Mouse (Mus musculus) liver, postnatal 0 days (tissue): Measurements from ENCODE around the gene Zfp668. TPM values are rescaled to one million over a fixed set of nuclear protein-coding genes. Genes with fewer than 3 reads are reported as not detected.
A peak's percentile ranks its signal among the peaks of the same experiment; 100 is the strongest.
"Not testable (repeated sequence)": the region's sequence is repeated elsewhere in the genome, so short reads cannot be mapped to it uniquely, and the experiment has no call there.

Experiments
- ATAC-seq: fragments of 200-750 bp; cut with Nextera tagmentation; 2 replicates; pipeline ENCODE4 v1.8.0; 2017; ENCODE audit warnings: mild to moderate bottlenecking, moderate library complexity
- DNase-seq: peaks from one replicate; pipeline ENCODE4 v3.0.0-alpha.2; 2016
- H3K27ac ChIP-seq: fragments of 300-500 bp; sonication (generic); 2 replicates; pipeline ENCODE4 v1.5.1; 2014; ENCODE audit warnings: antibody characterized with exemption, moderate library complexity, mild to moderate bottlenecking, low read depth
- H3K27me3 ChIP-seq: fragments of 300-500 bp; sonication (generic); 2 replicates; pipeline ENCODE4 v1.6.1; 2014; ENCODE audit warnings: low read length, control low read depth, mixed read lengths; ENCODE audit not compliant: insufficient read depth
- H3K36me3 ChIP-seq: fragments of 300-500 bp; sonication (generic); replicated peaks from 2 replicates; pipeline ENCODE4 v1.6.1; 2014; ENCODE audit warnings: mild to moderate bottlenecking, control low read depth, low read length, moderate library complexity, mixed read lengths; ENCODE audit not compliant: insufficient read depth
- H3K4me1 ChIP-seq: fragments of 300-500 bp; sonication (generic); 2 replicates; pipeline ENCODE4 v1.6.1; 2014; ENCODE audit warnings: antibody characterized with exemption, mild to moderate bottlenecking, control low read depth; ENCODE audit not compliant: insufficient read depth
- H3K4me2 ChIP-seq: fragments of 300-500 bp; sonication (generic); 2 replicates; pipeline ENCODE4 v1.6.1; 2014; ENCODE audit warnings: low read depth, mild to moderate bottlenecking, low read length, moderate library complexity, mixed read lengths
- H3K4me3 ChIP-seq: fragments of 300-500 bp; sonication (generic); 2 replicates; pipeline ENCODE4 v1.5.1; 2014; ENCODE audit warnings: low read depth, low read length
- H3K9ac ChIP-seq: fragments of 300-500 bp; sonication (generic); replicated peaks from 2 replicates; pipeline ENCODE4 v1.6.1; 2014; ENCODE audit warnings: mild to moderate bottlenecking, moderate library complexity
- H3K9me3 ChIP-seq: fragments of 300-500 bp; sonication (generic); 2 replicates; pipeline ENCODE4 v1.6.1; 2016; ENCODE audit warnings: mild to moderate bottlenecking, control low read depth, low read length, mixed read lengths
- CTCF ChIP-seq: sonication (generic); IDR thresholded peaks from 2 replicates; pipeline ENCODE4 v1.5.1; 2016; ENCODE audit warnings: antibody characterized with exemption, low read depth
- EP300 ChIP-seq: IDR thresholded peaks from 2 replicates; pipeline ENCODE4 v1.6.1; 2016; ENCODE audit warnings: antibody characterized with exemption, low read depth, mild to moderate bottlenecking
- WGBS: fragments of 180-500 bp; shearing (Covaris S2); extraction: QIAGEN DNeasy Blood & Tissue Kit; methylation state at CpG from one replicate; pipeline ENCODE4 v1.1.7; 2014; ENCODE audit not compliant: insufficient replicate concordance; 5-methylcytosine and 5-hydroxymethylcytosine counted together
- polyA plus RNA-seq: library from polyadenylated mRNA; unstranded; fragments of >200 nt; fragmentation: Nextera tagmentation; extraction: Ambion mirVana; gene quantifications from 2 replicates; pipeline ENCODE4 v1.2.1, GENCODE M21; 2015

The Zfp668 gene
- polyA plus RNA-seq, 1 experiment from 2014 or later: 4.5 TPM

GRCm38 (mm10) chr7:127841340-127842000 is 35.2 kb downstream of the Zfp668 start:
- Histone ChIP-seq H3K9ac (peak overlapping the region; percentile 82), H3K36me3 (peaks cover 25% of the 10 kb centered on the region), H3K4me1 (peaks cover 14% of the 10 kb centered on the region), H3K4me3 (peak overlapping the region; percentile 69), H3K9me3 (no peaks in the 10 kb centered on the region), H3K27me3 (no peaks in the 10 kb centered on the region), H3K4me2 (peak overlapping the region; percentile 97), H3K27ac (peak overlapping the region; percentile 90)
- peak; percentile 58; the same call in 1 of the 2 replicates for TF ChIP-seq EP300
- no peak for TF ChIP-seq CTCF
- DNase-seq (peak; percentile 91), ATAC-seq (peak; percentile 89)
- under 1% methylated on average over 44 of the region's 46 CpGs for WGBS

GRCm38 (mm10) chr7:127840886-127841285 is 35.7 kb downstream of the Zfp668 start:
- ATAC-seq (peak; percentile 24), DNase-seq (peak; percentile 55)
- Histone ChIP-seq H3K4me1 (peaks cover 14% of the 10 kb centered on the region), H3K4me3 (peak overlapping the region; percentile 69), H3K27ac (peak overlapping the region; percentile 90), H3K36me3 (peaks cover 20% of the 10 kb centered on the region), H3K9ac (peak overlapping the region; percentile 82), H3K9me3 (no peaks in the 10 kb centered on the region), H3K27me3 (no peaks in the 10 kb centered on the region), H3K4me2 (peak overlapping the region; percentile 97)
- TF ChIP-seq CTCF (no peak), EP300 (no peak)
- 4% methylated on average over 15 of the region's 15 CpGs for WGBS

- WGBS: 77% methylated on average over 2 of the region's 2 CpGs
- not testable (repeated sequence) for ATAC-seq
These were observed 36.6 kb downstream of the Zfp668 start for GRCm38 (mm10) chr7:127840031-127840430.

GRCm38 (mm10) chr7:127837878-127838277 is 38.8 kb downstream of the Zfp668 start:
- not testable (repeated sequence) for H3K9me3 ChIP-seq, H3K4me2 ChIP-seq, H3K9ac ChIP-seq, H3K4me3 ChIP-seq, H3K27me3 ChIP-seq, H3K36me3 ChIP-seq, ATAC-seq, H3K27ac ChIP-seq, DNase-seq
- WGBS: 79% methylated on average over 4 of the region's 4 CpGs
- peaks cover 14% of the 10 kb centered on the region for H3K4me1 ChIP-seq

More at GRCm38 (mm10) chr7:127840031-127840430, 36.6 kb downstream of the Zfp668 start:
- H3K4me3 ChIP-seq, H3K27me3 ChIP-seq, H3K9ac ChIP-seq, DNase-seq, H3K9me3 ChIP-seq: not testable (repeated sequence)
- H3K36me3 ChIP-seq: peaks cover 20% of the 10 kb centered on the region
- peaks cover 14% of the 10 kb centered on the region for H3K4me1 ChIP-seq
- H3K4me2 ChIP-seq: 0 out of 2 replicates have a peak overlapping the region, but pooled peaks have one; percentile 97
- H3K27ac ChIP-seq: 0 out of 2 replicates have a peak overlapping the region, but pooled peaks have one; percentile 90
- TF ChIP-seq CTCF: 0 out of 2 replicates have a peak, but pooled peaks have one; percentile 13

GRCm38 (mm10) chr7:127837473-127837872 is 39.2 kb downstream of the Zfp668 start:
- Histone ChIP-seq H3K27ac (no peak overlapping the region), H3K4me2 (no peak overlapping the region), H3K9me3 (no peaks in the 10 kb centered on the region), H3K36me3 (no peaks in the 10 kb centered on the region), H3K4me1 (peaks cover 10% of the 10 kb centered on the region), H3K4me3 (no peak overlapping the region), H3K27me3 (no peaks in the 10 kb centered on the region), H3K9ac (no peak overlapping the region)
- WGBS: 84% methylated on average over 5 of the region's 5 CpGs
- TF ChIP-seq CTCF (no peak), EP300 (no peak)
- no peak for DNase-seq
- no peak for ATAC-seq

- Histone ChIP-seq H3K4me1 (0 out of 2 replicates have a peak, but pooled peaks cover 2% of the 10 kb centered on the region), H3K9me3 (no peaks in the 10 kb centered on the region), H3K4me3 (no peak overlapping the region), H3K36me3 (no peaks in the 10 kb centered on the region), H3K27me3 (no peaks in the 10 kb centered on the region), H3K27ac (no peak overlapping the region), H3K4me2 (no peak overlapping the region), H3K9ac (no peak overlapping the region)
- no peak for TF ChIP-seq EP300
- TF ChIP-seq CTCF: no peak
- 78% methylated on average over 2 of the region's 2 CpGs for WGBS
- no peak for DNase-seq
- ATAC-seq: no peak
These were observed 41.1 kb downstream of the Zfp668 start for GRCm38 (mm10) chr7:127835550-127835949.
